Mouse (Mus musculus): ENCODE data around the gene Ugt2b34. TPM values are rescaled to one million over a fixed set of nuclear protein-coding genes. Genes with fewer than 3 reads are reported as not detected.
"Not testable (repeated sequence)": the region's sequence is repeated elsewhere in the genome, so short reads cannot be mapped to it uniquely, and the experiment has no call there.

Gene Ugt2b34
- polyA plus RNA-seq, 1 experiment from 2014 or later, result not detected

DNA sequence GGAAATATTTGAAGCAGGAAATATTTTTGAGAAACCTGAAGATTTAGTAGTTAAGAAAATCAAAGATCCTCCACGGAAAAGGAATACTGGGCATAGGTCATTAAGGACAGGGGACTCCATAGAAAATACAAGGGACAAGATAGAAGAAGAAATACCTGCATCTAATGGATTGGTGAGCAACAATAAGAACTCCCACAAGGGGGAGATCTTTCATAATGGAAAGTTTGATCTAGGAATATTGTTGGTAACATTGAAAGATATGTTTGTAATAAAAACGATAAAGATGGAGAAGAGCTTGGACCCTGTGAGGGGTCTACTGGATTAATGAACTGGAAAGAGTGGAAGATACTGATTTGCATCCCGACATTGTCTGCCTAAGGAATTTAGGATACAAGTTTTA lies 20.1 kb downstream of the Ugt2b34 start:
- Histone ChIP-seq H3K36me3 (ENCODE audit: control insufficient read depth, insufficient read depth, low read length) (no peaks in the 10 kb centered on the region), H3K4me2 (no peak overlapping the region), H3K27me3 (ENCODE audit: control insufficient read depth, insufficient read depth, low read length) (no peaks in the 10 kb centered on the region), H3K9me3 (ENCODE audit: control insufficient read depth, low read length) (no peaks in the 10 kb centered on the region), H3K4me1 (ENCODE audit: control insufficient read depth, insufficient read depth, low read length) (no peaks in the 10 kb centered on the region), H3K27ac (ENCODE audit: low read depth, low read length) (no peak overlapping the region), H3K4me3 (ENCODE audit: low read depth, low read length) (no peak overlapping the region), H3K9ac (ENCODE audit: low read length) (no peak overlapping the region)
- ATAC-seq (ENCODE audit: low FRiP score), result no peak
- 51% methylated on average over 3 of the region's 3 CpGs for WGBS
- DNase-seq (ENCODE audit: low spot score, missing footprints), result no peak

DNA sequence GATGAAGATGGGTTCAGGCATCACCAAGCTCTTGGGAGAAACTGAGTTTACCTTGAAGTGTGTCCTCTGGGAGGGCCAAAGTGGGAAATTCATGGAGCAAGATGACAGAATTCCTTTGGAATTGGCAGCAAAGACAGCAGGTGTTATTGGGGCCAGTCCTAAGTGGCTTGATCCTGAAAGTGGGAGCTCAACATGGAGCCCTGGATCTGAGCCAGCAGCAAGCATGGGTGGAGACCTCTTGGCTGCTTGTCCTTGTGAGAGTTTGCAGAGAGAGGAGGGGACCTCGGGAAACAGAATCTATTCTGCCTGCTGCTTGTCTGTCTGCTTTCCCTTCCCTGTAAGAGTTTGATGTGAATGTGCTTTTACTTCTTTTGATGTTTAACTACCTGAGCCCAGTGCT lies 34.9 kb downstream of the Ugt2b34 start:
- H3K4me1 ChIP-seq (ENCODE audit: control insufficient read depth, insufficient read depth, low read length), result no peaks in the 10 kb centered on the region
- H3K4me3 ChIP-seq (ENCODE audit: low read depth, low read length), result no peak overlapping the region

DNA sequence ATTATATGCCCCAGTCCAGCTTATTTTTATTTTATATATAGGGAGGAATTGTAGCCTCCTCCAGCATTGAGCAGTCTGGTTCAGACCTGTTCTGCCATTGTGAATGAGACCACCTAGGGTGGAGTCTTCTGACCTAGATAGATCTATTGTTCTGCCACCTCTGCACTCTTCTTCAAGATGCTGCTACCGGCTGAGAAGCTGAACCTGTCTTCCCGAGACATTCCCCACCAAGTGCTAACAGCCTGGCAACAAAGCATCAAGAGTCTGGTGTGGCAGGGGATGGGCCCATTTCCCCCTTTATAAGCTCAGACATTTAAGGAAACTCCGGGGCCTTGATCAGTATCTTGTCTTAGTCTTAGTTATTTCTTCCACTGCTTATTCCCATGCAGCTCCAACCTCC lies 48.4 kb downstream of the Ugt2b34 start:
- Histone ChIP-seq H3K9ac (ENCODE audit: low read length) (no peak overlapping the region), H3K4me2 (no peak overlapping the region), H3K4me3 (ENCODE audit: low read depth, low read length) (no peak overlapping the region), H3K27me3 (ENCODE audit: control insufficient read depth, insufficient read depth, low read length) (no peaks in the 10 kb centered on the region), H3K9me3 (ENCODE audit: control insufficient read depth, low read length) (no peaks in the 10 kb centered on the region), H3K27ac (ENCODE audit: low read depth, low read length) (no peak overlapping the region), H3K36me3 (ENCODE audit: control insufficient read depth, insufficient read depth, low read length) (no peaks in the 10 kb centered on the region), H3K4me1 (ENCODE audit: control insufficient read depth, insufficient read depth, low read length) (no peaks in the 10 kb centered on the region)
- WGBS, result 51% methylated on average over 3 of the region's 3 CpGs
- DNase-seq (ENCODE audit: low spot score, missing footprints) (no peak), ATAC-seq (ENCODE audit: low FRiP score) (no peak)

More for the DNA sequence above, 34.9 kb downstream of the Ugt2b34 start:
- Histone ChIP-seq H3K36me3 (ENCODE audit: control insufficient read depth, insufficient read depth, low read length) (no peaks in the 10 kb centered on the region), H3K27me3 (ENCODE audit: control insufficient read depth, insufficient read depth, low read length) (no peaks in the 10 kb centered on the region), H3K4me2 (no peak overlapping the region), H3K9me3 (ENCODE audit: control insufficient read depth, low read length) (no peaks in the 10 kb centered on the region), H3K27ac (ENCODE audit: low read depth, low read length) (no peak overlapping the region), H3K9ac (ENCODE audit: low read length) (no peak overlapping the region)
- DNase-seq (ENCODE audit: low spot score, missing footprints) (no peak), ATAC-seq (ENCODE audit: low FRiP score) (no peak)
- WGBS, result 59% methylated on average over 1 of the region's 1 CpGs

DNA sequence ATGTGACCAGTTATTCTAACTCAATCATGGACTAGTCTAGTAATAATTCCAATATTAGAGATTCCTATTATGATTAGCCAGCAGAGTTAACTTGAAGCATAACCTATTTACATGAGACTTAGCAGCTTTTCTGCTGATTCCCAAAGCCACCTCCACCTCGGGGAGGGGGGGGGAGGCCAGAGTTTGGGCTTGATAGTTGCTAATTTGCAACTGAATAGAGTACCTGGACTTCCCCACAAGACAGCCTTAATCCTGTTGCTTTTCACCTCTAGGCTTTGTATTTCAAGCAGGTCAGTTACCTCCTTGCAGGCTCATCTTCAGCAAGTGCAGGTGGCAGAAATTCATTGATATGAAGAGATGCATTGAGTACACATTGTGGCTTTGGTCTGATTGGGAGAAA lies 49.1 kb downstream of the Ugt2b34 start:
- Histone ChIP-seq H3K27ac (ENCODE audit: low read depth, low read length) (no peak overlapping the region), H3K4me1 (ENCODE audit: control insufficient read depth, insufficient read depth, low read length) (no peaks in the 10 kb centered on the region), H3K27me3 (ENCODE audit: control insufficient read depth, insufficient read depth, low read length) (no peaks in the 10 kb centered on the region), H3K9ac (ENCODE audit: low read length) (no peak overlapping the region), H3K9me3 (ENCODE audit: control insufficient read depth, low read length) (no peaks in the 10 kb centered on the region), H3K4me3 (ENCODE audit: low read depth, low read length) (no peak overlapping the region), H3K36me3 (ENCODE audit: control insufficient read depth, insufficient read depth, low read length) (no peaks in the 10 kb centered on the region), H3K4me2 (no peak overlapping the region)
- DNase-seq (ENCODE audit: low spot score, missing footprints) (no peak), ATAC-seq (ENCODE audit: low FRiP score) (no peak)
- 14% methylated on average over 1 of the region's 1 CpGs for WGBS

DNA sequence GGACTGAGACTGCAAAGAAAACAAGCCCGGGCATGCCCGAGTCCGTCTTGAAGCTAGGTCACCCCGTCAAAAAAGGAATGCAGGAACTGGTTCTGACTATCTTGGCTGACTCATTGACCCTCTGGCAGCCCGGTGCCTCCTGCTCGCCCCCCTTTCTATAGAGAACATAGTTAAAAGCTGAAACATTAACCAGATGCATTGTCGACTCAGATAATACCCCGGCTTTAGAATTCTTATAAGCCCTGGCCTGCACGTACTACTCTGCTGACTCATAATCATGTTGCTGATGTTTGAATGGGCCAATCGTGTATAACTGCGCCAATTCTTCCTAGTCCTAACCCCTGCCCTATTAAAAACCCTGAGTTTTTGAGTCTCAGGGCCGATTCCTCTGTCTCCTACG lies 50.2 kb downstream of the Ugt2b34 start:
- not testable (repeated sequence) for H3K4me2 ChIP-seq; ATAC-seq (ENCODE audit: low FRiP score); DNase-seq (ENCODE audit: low spot score, missing footprints); H3K36me3 ChIP-seq (ENCODE audit: control insufficient read depth, insufficient read depth, low read length); H3K9ac ChIP-seq (ENCODE audit: low read length); H3K4me3 ChIP-seq (ENCODE audit: low read depth, low read length); H3K27ac ChIP-seq (ENCODE audit: low read depth, low read length); H3K27me3 ChIP-seq (ENCODE audit: control insufficient read depth, insufficient read depth, low read length); H3K4me1 ChIP-seq (ENCODE audit: control insufficient read depth, insufficient read depth, low read length); H3K9me3 ChIP-seq (ENCODE audit: control insufficient read depth, low read length)
- WGBS, result 90% methylated on average over 13 of the region's 13 CpGs

DNA sequence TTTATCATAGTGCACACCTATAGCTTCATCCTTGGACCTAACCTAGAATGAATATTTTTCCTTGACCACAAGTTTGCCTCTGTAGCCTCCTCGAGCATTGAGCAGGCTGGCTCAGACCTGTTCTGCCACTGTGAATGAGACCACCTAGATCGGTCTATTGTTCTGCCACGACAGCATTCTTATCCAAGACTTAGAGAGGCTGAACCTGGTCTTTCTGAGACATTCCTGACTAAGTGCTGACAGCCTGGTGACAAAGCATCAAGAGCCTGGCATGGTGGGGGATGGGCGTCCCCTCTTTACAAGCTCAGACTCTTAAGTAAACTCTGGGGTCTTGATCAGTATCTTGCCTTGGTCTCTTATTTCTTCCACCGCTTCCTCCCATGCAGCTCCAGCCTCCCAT lies 55.1 kb downstream of the Ugt2b34 start:
- H3K27me3 ChIP-seq (ENCODE audit: control insufficient read depth, insufficient read depth, low read length), result no peaks in the 10 kb centered on the region
- no peak overlapping the region for H3K4me3 ChIP-seq (ENCODE audit: low read depth, low read length)
- no peaks in the 10 kb centered on the region for H3K4me1 ChIP-seq (ENCODE audit: control insufficient read depth, insufficient read depth, low read length)
- H3K36me3 ChIP-seq (ENCODE audit: control insufficient read depth, insufficient read depth, low read length), result no peaks in the 10 kb centered on the region
- no peak overlapping the region for H3K9ac ChIP-seq (ENCODE audit: low read length)
- ATAC-seq (ENCODE audit: low FRiP score) (no peak), DNase-seq (ENCODE audit: low spot score, missing footprints) (no peak)
- no peaks in the 10 kb centered on the region for H3K9me3 ChIP-seq (ENCODE audit: control insufficient read depth, low read length)
- H3K27ac ChIP-seq (ENCODE audit: low read depth, low read length), result no peak overlapping the region
- H3K4me2 ChIP-seq, result no peak overlapping the region
- WGBS, result 56% methylated on average over 5 of the region's 5 CpGs

DNA sequence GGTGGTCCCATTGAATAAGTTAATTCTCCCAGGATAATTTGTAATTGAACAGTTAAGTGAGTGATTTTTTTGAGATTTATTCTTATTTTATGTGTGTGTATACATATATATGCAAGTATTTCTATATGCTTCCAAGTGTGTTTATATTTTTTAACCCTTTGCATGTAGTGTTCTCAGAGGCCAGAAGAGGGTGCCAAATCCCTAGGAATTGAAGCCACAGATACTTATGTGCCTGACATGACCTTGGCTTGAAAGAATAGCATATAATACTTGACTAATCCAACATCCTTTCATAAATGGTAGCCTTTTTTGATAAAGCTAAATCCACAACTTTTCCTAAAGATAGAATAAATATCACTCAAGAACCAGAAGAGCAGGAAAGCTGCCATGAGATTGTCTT lies 56.6 kb downstream of the Ugt2b34 start:
- Histone ChIP-seq H3K9me3 (ENCODE audit: control insufficient read depth, low read length) (no peaks in the 10 kb centered on the region), H3K4me3 (ENCODE audit: low read depth, low read length) (no peak overlapping the region), H3K36me3 (ENCODE audit: control insufficient read depth, insufficient read depth, low read length) (no peaks in the 10 kb centered on the region), H3K27ac (ENCODE audit: low read depth, low read length) (no peak overlapping the region), H3K4me2 (no peak overlapping the region), H3K9ac (ENCODE audit: low read length) (no peak overlapping the region), H3K4me1 (ENCODE audit: control insufficient read depth, insufficient read depth, low read length) (no peaks in the 10 kb centered on the region), H3K27me3 (ENCODE audit: control insufficient read depth, insufficient read depth, low read length) (no peaks in the 10 kb centered on the region)
- DNase-seq (ENCODE audit: low spot score, missing footprints) (peak; percentile 91), ATAC-seq (ENCODE audit: low FRiP score) (peak; percentile 75)

DNA sequence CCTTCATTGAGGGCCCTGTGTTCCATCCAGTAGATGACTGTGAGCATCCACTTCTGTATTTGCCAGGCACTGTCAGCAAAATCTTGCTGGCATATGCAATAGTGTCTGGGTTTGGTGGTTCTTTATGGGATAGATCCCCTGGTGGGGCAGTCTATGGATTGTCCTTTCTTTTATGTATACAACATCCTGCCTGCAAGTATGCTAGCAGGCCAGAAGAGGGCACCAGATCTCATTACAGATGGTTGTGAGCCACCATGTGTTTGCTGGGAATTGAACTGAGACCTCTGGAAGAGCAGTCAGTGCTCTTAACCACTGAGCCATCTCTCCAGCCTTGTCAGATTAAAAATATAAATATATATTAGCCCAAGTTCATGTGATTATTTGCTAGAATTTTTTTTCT lies 65.5 kb downstream of the Ugt2b34 start:
- H3K9me3 ChIP-seq (ENCODE audit: control insufficient read depth, low read length); H3K4me3 ChIP-seq (ENCODE audit: low read depth, low read length); H3K4me1 ChIP-seq (ENCODE audit: control insufficient read depth, insufficient read depth, low read length); H3K4me2 ChIP-seq; ATAC-seq (ENCODE audit: low FRiP score); H3K36me3 ChIP-seq (ENCODE audit: control insufficient read depth, insufficient read depth, low read length); H3K27ac ChIP-seq (ENCODE audit: low read depth, low read length); DNase-seq (ENCODE audit: low spot score, missing footprints); H3K9ac ChIP-seq (ENCODE audit: low read length); H3K27me3 ChIP-seq (ENCODE audit: control insufficient read depth, insufficient read depth, low read length): not testable (repeated sequence)

DNA sequence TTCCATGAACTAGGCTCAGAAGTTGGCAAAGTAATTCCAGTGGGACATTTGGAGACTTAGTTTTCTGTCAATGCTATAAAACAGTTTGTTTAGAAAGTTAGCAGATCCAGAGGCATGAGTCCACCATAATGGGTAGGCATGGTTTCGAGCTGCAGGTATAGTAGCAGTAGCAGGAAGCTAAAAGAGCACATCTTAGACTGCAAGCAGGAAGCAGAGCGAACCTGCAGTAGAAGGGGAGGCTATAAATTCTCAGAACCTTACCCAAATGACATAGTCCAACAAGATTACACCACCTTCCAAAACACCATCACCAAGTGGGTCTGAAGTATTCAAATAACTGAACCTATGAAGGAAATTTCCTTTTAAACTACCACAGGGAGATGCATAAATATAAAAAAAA lies 66.5 kb downstream of the Ugt2b34 start:
- Histone ChIP-seq H3K27ac (ENCODE audit: low read depth, low read length) (no peak overlapping the region), H3K4me3 (ENCODE audit: low read depth, low read length) (no peak overlapping the region), H3K27me3 (ENCODE audit: control insufficient read depth, insufficient read depth, low read length) (no peaks in the 10 kb centered on the region), H3K36me3 (ENCODE audit: control insufficient read depth, insufficient read depth, low read length) (peaks cover 3% of the 10 kb centered on the region; the same call in 1 of the 2 replicates), H3K9ac (ENCODE audit: low read length) (no peak overlapping the region), H3K9me3 (ENCODE audit: control insufficient read depth, low read length) (no peaks in the 10 kb centered on the region), H3K4me2 (no peak overlapping the region), H3K4me1 (ENCODE audit: control insufficient read depth, insufficient read depth, low read length) (no peaks in the 10 kb centered on the region)
- ATAC-seq (ENCODE audit: low FRiP score) (no peak), DNase-seq (ENCODE audit: low spot score, missing footprints) (no peak)
- WGBS, result 91% methylated on average over 2 of the region's 2 CpGs
